Mouse (Mus musculus) CH12.LX (cell line): ENCODE results near the gene Il20rb.

Experiments
- BHLHE40 ChIP-seq: IDR thresholded peaks from 2 replicates; pipeline ENCODE4 v1.6.1; 2011; ENCODE audit warnings: mild to moderate bottlenecking, low read depth, low read length, improper control_type of control experiment
- CTCF ChIP-seq, 2 experiments: IDR thresholded peaks in 1 of 2; conservative IDR thresholded peaks in 1 of 2; 2 replicates each; pipeline ENCODE4 v1.5.1; 2011 to 2012; ENCODE audit warnings: low read depth in 2 of 2, low read length in 2 of 2, improper control_type of control experiment in 1 of 2, inconsistent platforms in 1 of 2, mild to moderate bottlenecking in 1 of 2, moderate library complexity in 1 of 2
- EP300 ChIP-seq: IDR thresholded peaks from 2 replicates; pipeline ENCODE4 v1.6.1; 2011; ENCODE audit warnings: low read length, improper control_type of control experiment
- IRF4 ChIP-seq: IDR thresholded peaks from 2 replicates; pipeline ENCODE4 v1.6.1; 2014; ENCODE audit warnings: low read depth, mild to moderate bottlenecking, inconsistent platforms, low read length, improper control_type of control experiment
- JUN ChIP-seq: IDR thresholded peaks from 2 replicates; pipeline ENCODE4 v1.6.1; 2011; ENCODE audit warnings: low read depth, mild to moderate bottlenecking, low read length, improper control_type of control experiment, moderate library complexity; ENCODE audit not compliant: insufficient read depth
- KAT2A ChIP-seq: IDR thresholded peaks from 2 replicates; pipeline ENCODE4 v1.6.1; 2012; ENCODE audit warnings: low read length, improper control_type of control experiment, inconsistent platforms; ENCODE audit not compliant: insufficient replicate concordance
- POLR2A ChIP-seq: IDR thresholded peaks from 2 replicates; pipeline ENCODE4 v1.6.1; 2011; ENCODE audit warnings: low read depth, mild to moderate bottlenecking, improper control_type of control experiment, low read length
- POLR2AphosphoS2 ChIP-seq: IDR thresholded peaks from 2 replicates; pipeline ENCODE4 v1.6.1; 2011; ENCODE audit warnings: low read depth, low read length, improper control_type of control experiment
- TBP ChIP-seq: conservative IDR thresholded peaks from 2 replicates; pipeline ENCODE4 v1.6.1; 2011; ENCODE audit warnings: low read depth, low read length, improper control_type of control experiment
- ZKSCAN1 ChIP-seq: IDR thresholded peaks from 2 replicates; pipeline ENCODE4 v1.6.1; 2012; ENCODE audit warnings: low read depth, inconsistent platforms, low read length, improper control_type of control experiment, borderline replicate concordance

- TF ChIP-seq CTCF (conservative IDR thresholded peaks at IDR 0.05 in 1 of 2, IDR thresholded peaks at IDR 0.05 in 1 of 2; ENCODE audit: low read depth in 2 of 2, low read length in 2 of 2) (no peak), POLR2A (no peak), JUN (no peak), POLR2AphosphoS2 (no peak), KAT2A (no peak), ZKSCAN1 (no peak), BHLHE40 (no peak), IRF4 (no peak), TBP (no peak), EP300 (no peak)
Measured at GRCm38 (mm10) chr9:100467653-100468052, 18.9 kb downstream of the Il20rb start.
